Mouse (Mus musculus): Measurements from ENCODE around the gene Ttll7. TPM values are rescaled to one million over a fixed set of nuclear protein-coding genes. Genes with fewer than 3 reads are reported as not detected.

Ttll7 gene
- total and polyA plus RNA-seq, 3 experiments = not detected

DNA sequence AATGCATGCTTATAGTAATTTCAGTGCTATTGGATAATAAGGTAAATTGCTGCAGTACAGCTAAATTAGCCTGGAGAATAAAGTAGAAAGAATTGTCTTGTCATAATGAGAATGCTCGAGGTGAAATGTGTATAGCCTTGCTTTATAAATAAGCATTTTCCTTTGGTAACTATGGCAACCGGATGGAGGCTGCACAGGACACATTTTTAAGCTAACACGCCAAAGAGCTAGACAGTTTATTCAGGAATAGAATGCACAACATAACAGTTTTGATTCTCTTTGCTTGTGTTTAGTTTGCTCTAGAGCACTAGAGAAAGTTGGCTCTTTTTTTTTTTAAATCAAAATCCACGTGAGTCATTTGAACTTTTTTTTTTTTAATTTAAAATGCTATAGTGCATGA is 49.6 kb downstream of the Ttll7 start:
- no peak overlapping the region for H3K27ac ChIP-seq (ENCODE audit: control insufficient read depth, low read depth, low read length)
- no peaks in the 10 kb centered on the region for H3K36me3 ChIP-seq (ENCODE audit: control insufficient read depth in 1 of 2, insufficient read depth in 2 of 2, low read length in 2 of 2)
- H3K9ac ChIP-seq (ENCODE audit: control insufficient read depth, low read depth, low read length, poor library complexity, severe bottlenecking) = no peak overlapping the region
- no peaks in the 10 kb centered on the region; a peak in 1 of 4 replicates for H3K27me3 ChIP-seq (ENCODE audit: control insufficient read depth in 1 of 2, insufficient read depth in 2 of 2, low read length in 2 of 2)
- H3K4me1 ChIP-seq (ENCODE audit: control insufficient read depth in 1 of 2, insufficient read depth in 2 of 2, low read length in 2 of 2) = no peaks in the 10 kb centered on the region
- no peaks in the 10 kb centered on the region for H3K79me2 ChIP-seq (ENCODE audit: control insufficient read depth, insufficient read depth, low read length, poor library complexity)
- DNase-seq (ENCODE audit: low read depth, low spot score) = no peak
- H3K4me3 ChIP-seq (ENCODE audit: control insufficient read depth in 1 of 2, insufficient read depth in 1 of 2, low read depth in 2 of 2, low read length in 2 of 2) = no peak overlapping the region
- TF ChIP-seq MEF2A (IDR thresholded peaks at IDR 0.05; ENCODE audit: extremely low read depth, insufficient replicate concordance, low read depth, low read length, poor library complexity, severe bottlenecking) (no peak), USF1 (IDR thresholded peaks at IDR 0.05; ENCODE audit: low read depth, low read length) (no peak)
- H3K9me3 ChIP-seq (replicated peaks; ENCODE audit: insufficient read depth, low read length) = no peaks in the 10 kb centered on the region

DNA sequence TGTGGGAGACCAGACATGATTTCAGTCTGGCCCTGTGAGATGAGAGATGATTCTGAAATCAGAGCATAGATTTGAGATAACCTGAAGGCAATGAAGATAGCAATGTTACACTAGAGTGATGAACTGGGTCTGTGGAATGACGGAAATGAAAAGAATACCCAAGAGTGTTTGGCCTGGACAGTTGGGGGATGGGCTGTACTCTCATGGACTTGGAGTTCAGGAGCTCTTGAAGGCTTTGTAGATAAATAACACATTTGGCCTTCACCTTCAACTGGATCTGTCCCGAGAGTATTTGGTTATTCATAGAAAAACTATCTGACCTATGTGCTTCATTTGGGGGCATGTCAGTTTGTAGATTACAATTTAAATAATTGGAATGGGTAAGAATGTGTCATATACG is 53.4 kb downstream of the Ttll7 start:
- H3K9ac ChIP-seq (ENCODE audit: control insufficient read depth, low read depth, low read length, poor library complexity, severe bottlenecking) = no peak overlapping the region
- H3K9me3 ChIP-seq (replicated peaks; ENCODE audit: insufficient read depth, low read length) = no peaks in the 10 kb centered on the region
- no peak overlapping the region for H3K4me3 ChIP-seq (ENCODE audit: control insufficient read depth in 1 of 2, insufficient read depth in 1 of 2, low read depth in 2 of 2, low read length in 2 of 2)
- no peak for DNase-seq (ENCODE audit: low read depth, low spot score)
- H3K4me1 ChIP-seq (ENCODE audit: control insufficient read depth in 1 of 2, insufficient read depth in 2 of 2, low read length in 2 of 2) = no peaks in the 10 kb centered on the region
- no peaks in the 10 kb centered on the region for H3K36me3 ChIP-seq (ENCODE audit: control insufficient read depth in 1 of 2, insufficient read depth in 2 of 2, low read length in 2 of 2)
- no peaks in the 10 kb centered on the region; a peak in 1 of 4 replicates for H3K27me3 ChIP-seq (ENCODE audit: control insufficient read depth in 1 of 2, insufficient read depth in 2 of 2, low read length in 2 of 2)
- TF ChIP-seq POLR2A (IDR thresholded peaks at IDR 0.05; ENCODE audit: control insufficient read depth in 1 of 2, insufficient read depth in 1 of 2, low read depth in 1 of 2, low read length in 2 of 2, poor library complexity in 1 of 2) = no peak
- TF ChIP-seq TCF12 (IDR thresholded peaks at IDR 0.05; ENCODE audit: low read depth, low read length) = no peak
- no peak for TF ChIP-seq ZMIZ1 (IDR thresholded peaks at IDR 0.05; ENCODE audit: low read depth, low read length)
- no peak for TF ChIP-seq KAT2A (conservative IDR thresholded peaks at IDR 0.05; ENCODE audit: low read depth, low read length)
- no peak for TF ChIP-seq CHD2 (IDR thresholded peaks at IDR 0.05; ENCODE audit: low read length)
- TF ChIP-seq GATA1 (IDR thresholded peaks at IDR 0.05; ENCODE audit: low read depth, low read length) = no peak
- no peak for TF ChIP-seq MXI1 (IDR thresholded peaks at IDR 0.05; ENCODE audit: low read depth, low read length)
- no peak for TF ChIP-seq JUND (IDR thresholded peaks at IDR 0.05; ENCODE audit: low read depth, low read length)
- TF ChIP-seq CHD1 (IDR thresholded peaks at IDR 0.05; ENCODE audit: low read depth, low read length) = no peak
- no peaks in the 10 kb centered on the region for H3K79me2 ChIP-seq (ENCODE audit: control insufficient read depth, insufficient read depth, low read length, poor library complexity)
- H3K27ac ChIP-seq (ENCODE audit: control insufficient read depth, low read depth, low read length) = no peak overlapping the region

DNA sequence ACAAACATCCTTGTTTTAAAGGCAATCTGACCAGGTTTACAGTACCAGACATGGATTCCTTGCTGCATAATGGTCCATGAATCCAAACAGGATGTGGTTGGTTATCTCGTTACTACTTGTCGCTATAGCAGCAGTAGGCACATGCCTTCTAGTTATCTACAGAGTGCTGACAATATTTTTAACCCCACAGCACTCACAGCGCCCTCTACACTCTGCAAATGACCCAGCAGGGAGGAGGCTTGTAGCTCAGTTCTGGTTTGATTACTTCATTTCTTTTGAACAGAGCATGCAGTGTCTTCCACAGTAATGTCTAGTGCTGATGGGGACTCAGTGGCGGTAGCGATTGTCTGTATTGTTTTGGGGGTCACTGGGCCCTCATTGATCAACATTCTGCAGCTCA is 56.8 kb downstream of the Ttll7 start:
- Histone ChIP-seq H3K27ac (ENCODE audit: control insufficient read depth, low read depth, low read length) (no peak overlapping the region), H3K9ac (ENCODE audit: control insufficient read depth, low read depth, low read length, poor library complexity, severe bottlenecking) (no peak overlapping the region), H3K4me3 (ENCODE audit: control insufficient read depth in 1 of 2, insufficient read depth in 1 of 2, low read depth in 2 of 2, low read length in 2 of 2) (no peak overlapping the region), H3K79me2 (ENCODE audit: control insufficient read depth, insufficient read depth, low read length, poor library complexity) (no peaks in the 10 kb centered on the region), H3K36me3 (ENCODE audit: control insufficient read depth in 1 of 2, insufficient read depth in 2 of 2, low read length in 2 of 2) (no peaks in the 10 kb centered on the region), H3K27me3 (ENCODE audit: control insufficient read depth in 1 of 2, insufficient read depth in 2 of 2, low read length in 2 of 2) (no peaks in the 10 kb centered on the region), H3K4me1 (ENCODE audit: control insufficient read depth in 1 of 2, insufficient read depth in 2 of 2, low read length in 2 of 2) (no peaks in the 10 kb centered on the region), H3K9me3 (replicated peaks; ENCODE audit: insufficient read depth, low read length) (no peaks in the 10 kb centered on the region)
- TF ChIP-seq BHLHE40 (IDR thresholded peaks at IDR 0.05; ENCODE audit: borderline replicate concordance, low read depth, low read length) (0 out of 2 replicates have a peak, but pooled peaks have one; percentile 39), MYC (IDR thresholded peaks at IDR 0.05; ENCODE audit: low read depth, low read length) (no peak), CTCF (IDR thresholded peaks at IDR 0.05 in 2 of 3, conservative IDR thresholded peaks at IDR 0.05 in 1 of 3; ENCODE audit: control insufficient read depth in 1 of 3, insufficient read depth in 1 of 3, low read depth in 2 of 3, low read length in 3 of 3, poor library complexity in 1 of 3, severe bottlenecking in 1 of 3) (peak in 2 of 3 experiments; percentile 11 to 23; a peak in 2 of 6 replicates)
- DNase-seq (ENCODE audit: low read depth, low spot score) = peak; percentile 23
